Mouse (Mus musculus) heart, postnatal 4 days (tissue): Measurements from ENCODE around the gene Olfr620. TPM values are rescaled to one million over a fixed set of nuclear protein-coding genes. Genes with fewer than 3 reads are reported as not detected.

Experiments used
- DNase-seq: peaks from one replicate; pipeline ENCODE4 v3.0.0; 2021
- microRNA-seq, 2 experiments: library from miRNA; unstranded; fragments of <30 nt; microRNA quantifications; one replicate each; pipeline ENCODE4 v1.2.0; 2021 to 2022
- total RNA-seq, 2 experiments: library from RNA; stranded (reverse); gene quantifications; 2 replicates each; pipeline ENCODE4 v1.2.3; 2021

Gene Olfr620
- not detected for total RNA-seq

DNA sequence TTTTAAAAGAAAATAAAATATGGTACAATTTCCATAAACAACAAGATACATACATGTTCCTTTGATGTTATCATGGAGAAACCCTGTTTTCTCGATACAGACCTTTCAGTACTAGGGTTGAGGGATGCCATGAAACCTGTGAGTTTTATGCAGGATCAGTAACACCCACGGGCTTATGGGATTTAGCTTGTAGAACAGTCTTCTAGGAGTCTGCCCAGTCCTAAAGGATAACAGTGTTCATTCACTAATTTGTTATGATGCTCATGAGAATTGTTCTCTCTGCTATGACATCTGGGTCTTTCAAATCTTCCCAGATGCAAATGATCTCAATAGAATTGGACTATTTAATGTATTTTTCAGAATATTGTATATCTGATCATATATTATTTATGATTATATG, at the start of gene Olfr620:
Gene Olfr620 (minus strand): TSS at position 101 of the 400 bp plus-strand sequence.
- DNase-seq: no peak

DNA sequence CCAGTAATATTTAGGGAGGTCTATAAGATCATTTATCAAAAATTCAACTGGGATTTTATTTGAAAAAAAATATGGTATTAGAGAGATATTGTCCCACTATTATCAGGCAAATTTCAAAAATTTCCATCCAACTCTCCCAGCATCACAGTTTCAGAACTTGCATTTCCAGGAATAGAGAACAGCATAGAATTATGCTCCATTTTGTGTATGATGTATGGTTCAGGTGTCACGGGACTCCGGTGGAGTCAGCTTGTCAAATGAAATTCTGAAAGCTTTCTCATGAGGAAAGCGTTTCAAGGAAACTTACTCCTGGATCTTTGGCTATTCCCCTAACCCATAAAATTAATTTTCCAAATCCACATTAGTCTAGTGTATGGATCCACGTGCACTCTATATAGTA, 31.7 kb upstream of the Olfr620 start:
- no peak for DNase-seq

DNA sequence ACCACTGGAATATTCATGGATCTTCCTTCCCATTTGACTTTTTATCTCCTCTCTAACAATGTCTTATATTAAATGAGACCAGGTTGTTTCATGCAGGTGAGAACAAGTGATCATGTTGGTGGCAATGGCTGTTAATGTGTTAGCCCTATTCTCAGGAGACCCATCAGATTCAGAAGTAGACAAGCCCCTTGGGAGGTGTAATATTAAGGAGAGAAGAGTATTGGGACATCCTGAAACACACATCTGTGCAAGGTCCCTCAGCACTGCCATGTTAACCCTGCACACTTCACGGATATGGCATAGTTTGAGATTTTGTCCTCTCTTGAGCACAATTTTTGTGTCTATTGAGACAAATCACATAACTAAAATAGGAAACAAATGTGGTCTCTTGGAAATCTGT, 30.3 kb upstream of the Olfr620 start, which contains the start of gene Olfr622:
Gene Olfr622 (minus strand): TSS at position 101 of the 400 bp plus-strand sequence.
- no peak for DNase-seq

DNA sequence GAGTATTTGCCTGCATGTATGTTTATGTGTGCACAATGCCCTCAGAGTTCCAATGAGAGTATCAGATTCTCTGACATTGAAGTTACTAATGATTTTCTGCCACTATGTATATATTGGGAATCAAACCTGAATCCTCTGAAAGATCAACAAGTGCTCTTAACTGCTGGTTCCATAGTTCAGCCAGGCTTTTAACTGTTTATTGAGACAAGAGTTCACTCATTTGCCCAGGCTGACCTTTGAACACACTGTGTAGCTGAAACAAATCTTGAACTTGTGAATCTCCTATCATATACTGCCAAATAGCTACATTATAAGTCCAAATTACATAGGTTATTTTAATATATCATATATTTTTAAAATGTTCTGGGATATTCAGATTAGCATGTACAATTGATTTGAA, 24.5 kb upstream of the Olfr620 start:
- DNase-seq: no peak

DNA sequence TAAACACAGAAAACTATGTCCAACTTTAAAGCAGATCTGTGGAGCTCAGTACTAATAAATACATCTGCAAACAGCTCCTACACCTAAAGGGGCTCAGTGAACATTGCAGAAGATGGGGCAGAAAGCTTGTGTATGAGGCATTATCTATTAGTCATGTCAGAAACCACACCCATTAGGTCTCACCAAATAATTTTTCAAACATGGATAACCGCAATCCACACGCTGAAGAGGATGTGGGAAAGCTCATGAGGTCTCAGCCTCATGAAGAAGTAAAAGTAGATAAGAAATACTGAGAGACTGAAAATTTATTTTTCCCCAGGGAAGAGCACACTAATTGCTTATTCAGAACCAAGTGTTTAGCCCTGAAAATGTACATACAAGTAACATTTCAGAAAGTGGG, 4.9 kb downstream of the Olfr620 start:
- no peak for DNase-seq

DNA sequence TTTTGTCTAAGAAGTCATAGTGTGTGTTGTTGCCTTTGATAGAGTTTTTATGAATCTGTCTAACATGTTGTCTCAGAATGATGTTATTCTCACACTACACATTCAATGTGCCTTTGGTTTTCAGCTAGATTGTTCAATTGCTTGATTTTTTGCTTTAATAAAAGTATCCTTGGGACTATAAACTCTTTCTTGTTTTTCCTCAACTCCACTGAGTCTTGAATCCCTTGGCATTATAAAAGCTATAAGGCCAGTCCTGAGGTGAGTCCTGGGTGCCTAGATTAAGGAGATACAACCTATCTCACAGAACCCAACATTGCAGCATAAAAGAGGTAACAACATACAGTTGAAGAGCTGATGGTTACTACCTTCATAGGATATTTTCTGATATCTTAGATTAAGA, 12.1 kb downstream of the Olfr620 start, which contains the start of gene Olfr619:
Gene Olfr619 (plus strand): TSS at position 301 of the 400 bp plus-strand sequence.
- no peak for DNase-seq

DNA sequence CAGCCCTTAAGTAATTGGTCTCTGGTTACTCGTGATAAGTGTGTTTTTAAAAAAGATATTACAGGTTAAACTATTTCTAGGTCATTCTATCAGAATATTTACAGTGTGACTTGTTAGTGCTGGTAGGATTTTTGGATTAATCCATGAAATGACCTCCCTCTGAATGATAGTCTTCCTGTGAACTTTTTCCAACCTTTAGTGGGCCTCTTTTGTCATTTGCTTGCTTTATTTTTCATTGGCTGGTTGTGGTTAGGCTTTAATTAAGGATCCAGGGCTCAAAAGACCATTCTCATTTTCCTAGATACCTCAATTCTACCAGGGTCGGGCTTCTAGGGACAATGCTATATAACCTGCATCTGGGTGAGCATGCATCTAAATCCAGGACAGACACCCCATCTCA, 22.5 kb downstream of the Olfr620 start, which contains the start of gene Olfr618:
Gene Olfr618 (plus strand): TSS at position 301 of the 400 bp plus-strand sequence.
- DNase-seq: no peak

DNA sequence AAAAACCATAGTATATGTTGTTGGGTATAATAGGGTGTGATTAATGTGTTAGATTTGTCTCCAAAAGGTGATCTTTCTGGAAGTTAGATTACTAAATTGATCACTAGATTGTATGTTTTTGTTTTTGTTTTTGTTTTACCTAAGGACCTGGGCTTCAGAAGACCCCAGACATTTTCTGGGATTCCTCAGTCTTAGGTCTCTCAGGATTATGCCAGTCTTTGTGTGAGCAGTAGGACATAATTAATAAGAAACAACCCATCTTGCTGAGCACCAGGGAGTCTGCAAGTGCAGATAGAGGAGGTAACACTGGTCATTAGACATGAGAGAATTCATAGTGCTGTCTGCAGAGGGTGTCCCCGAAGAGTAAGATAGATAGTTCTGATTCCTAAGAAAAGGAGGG, 39.6 kb downstream of the Olfr620 start, which contains the start of gene Olfr617:
Gene Olfr617 (plus strand): TSS at position 301 of the 400 bp plus-strand sequence.
- no peak for DNase-seq

DNA sequence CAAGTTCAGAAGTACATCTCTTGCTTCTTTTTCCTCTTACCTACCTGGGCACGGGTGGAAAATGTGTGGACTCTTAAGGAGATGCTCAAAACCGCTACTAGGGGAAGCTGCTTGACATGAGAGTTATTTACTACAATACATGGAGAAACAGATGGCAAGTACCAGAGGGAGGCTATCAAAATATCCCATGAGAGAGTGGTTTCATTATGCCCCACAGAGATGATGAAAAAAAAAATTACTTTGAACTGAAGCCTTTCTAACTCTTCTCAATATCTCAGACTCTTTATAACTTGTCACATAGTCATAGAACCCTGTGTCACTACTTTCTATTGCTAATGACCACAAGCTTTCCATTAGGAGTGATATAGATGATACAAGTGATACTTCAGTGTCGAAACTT, 43.3 kb downstream of the Olfr620 start, which contains the start of gene Olfr616:
Gene Olfr616 (minus strand): TSS at position 101 of the 400 bp plus-strand sequence.
- DNase-seq: no peak

DNA sequence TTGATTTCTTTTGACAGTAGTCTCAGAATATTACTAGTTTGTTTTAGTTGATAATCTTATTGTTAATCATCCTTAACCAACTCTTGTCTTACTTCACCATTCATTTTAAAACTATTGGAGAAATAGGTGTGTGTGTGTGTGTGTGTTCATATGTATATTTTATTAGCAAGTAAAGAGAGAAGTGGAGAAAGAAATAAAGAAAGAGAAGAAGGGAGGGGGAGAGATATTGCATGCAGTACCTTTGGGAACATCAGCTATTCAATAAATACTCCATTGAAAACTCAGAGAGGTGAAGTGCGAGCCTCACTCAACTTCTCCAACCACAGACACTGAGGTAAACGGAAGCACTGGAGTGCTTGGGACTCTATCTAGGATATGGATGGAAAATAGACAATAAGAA, 56.6 kb downstream of the Olfr620 start, which contains the start of gene Olfr615:
Gene Olfr615 (plus strand): TSS at position 301 of the 400 bp plus-strand sequence.
- no peak for DNase-seq

Small RNA genes lying within 50 kb of the gene (microRNA-seq; reads per million reads assigned to microRNA genes)
- gene Gm26506: 0 reads per million in 2 experiments

Other genes with a start within 250 kb of the Olfr620 start
- gene Olfr601, start 249.9 kb downstream of the Olfr620 start, total RNA-seq: not detected
- not detected for gene Olfr603, start 226.4 kb downstream of the Olfr620 start, total RNA-seq
- under 1 TPM in 1 of 2 experiments, not detected in 1; 0.21 TPM for gene Usp17lc, start 197.5 kb downstream of the Olfr620 start, total RNA-seq
- gene Olfr605, start 167.1 kb downstream of the Olfr620 start, total RNA-seq: not detected
- gene Olfr606, start 163.5 kb downstream of the Olfr620 start, total RNA-seq: not detected
- not detected for gene Olfr607, start 148.4 kb downstream of the Olfr620 start, total RNA-seq
- gene Olfr608, start 142.7 kb downstream of the Olfr620 start, total RNA-seq: 1 to 10 TPM; 3.8 to 4.1 TPM
- gene Olfr609, start 114.5 kb downstream of the Olfr620 start, total RNA-seq: not detected
- not detected for gene Olfr610, start 100.4 kb downstream of the Olfr620 start, total RNA-seq
- gene Olfr611, start 91.7 kb downstream of the Olfr620 start, total RNA-seq: not detected
- gene Olfr612, start 69.8 kb downstream of the Olfr620 start, total RNA-seq: not detected
- not detected for gene Olfr613, start 64.5 kb downstream of the Olfr620 start, total RNA-seq
- not detected for gene Olfr615, start 56.5 kb downstream of the Olfr620 start, total RNA-seq
- gene Olfr616, start 43.4 kb downstream of the Olfr620 start, total RNA-seq: not detected
- not detected for gene Olfr617, start 39.5 kb downstream of the Olfr620 start, total RNA-seq
- not detected for gene Olfr618, start 22.4 kb downstream of the Olfr620 start, total RNA-seq
- gene Olfr619, start 12.0 kb downstream of the Olfr620 start, total RNA-seq: not detected
- gene Olfr622, start 30.2 kb upstream of the Olfr620 start, total RNA-seq: not detected
- not detected for gene Olfr623, start 51.2 kb upstream of the Olfr620 start, total RNA-seq
- gene Olfr624, start 58.7 kb upstream of the Olfr620 start, total RNA-seq: not detected
- not detected for gene Olfr625-ps1, start 70.2 kb upstream of the Olfr620 start, total RNA-seq
- gene Olfr243, start 102.1 kb upstream of the Olfr620 start, total RNA-seq: not detected
- not detected for gene Olfr628, start 117.8 kb upstream of the Olfr620 start, total RNA-seq
- not detected for gene Olfr629, start 132.4 kb upstream of the Olfr620 start, total RNA-seq
- not detected for gene Olfr630, start 144.8 kb upstream of the Olfr620 start, total RNA-seq
- not detected for gene Olfr69, start 159.1 kb upstream of the Olfr620 start, total RNA-seq
- gene Olfr68, start 167.2 kb upstream of the Olfr620 start, total RNA-seq: not detected
- gene Olfr67, start 179.3 kb upstream of the Olfr620 start, total RNA-seq: not detected
- gene Hbb-bt, start 201.5 kb upstream of the Olfr620 start, total RNA-seq: 1,000 to 10,000 TPM in 1 of 2 experiments, 100 to 1,000 TPM in 1; 541 to 1,864 TPM
- gene Hbb-bs, start 215.6 kb upstream of the Olfr620 start, total RNA-seq: over 10,000 TPM in 1 of 2 experiments, 1,000 to 10,000 TPM in 1; 4,494 to 12,962 TPM
- not detected for gene Hbb-bh2, start 228.0 kb upstream of the Olfr620 start, total RNA-seq
- not detected for gene Hbb-bh1, start 230.6 kb upstream of the Olfr620 start, total RNA-seq
- gene Hbb-y, start 240.7 kb upstream of the Olfr620 start, total RNA-seq: under 1 TPM in 1 of 2 experiments, not detected in 1; 0.74 TPM